Mouse (Mus musculus): ENCODE results near the gene Clk4.

Clk4 gene

GRCm38 (mm10) chr11:51308306-51308705 lies 46.8 kb downstream of the Clk4 start:
- DNase-seq (ENCODE audit: low spot score in 2 of 2), result no peak

- DNase-seq (ENCODE audit: low spot score in 2 of 2), result no peak
Observed at GRCm38 (mm10) chr11:51311846-51312245, 50.3 kb downstream of the Clk4 start.

GRCm38 (mm10) chr11:51315991-51316810 lies 54.7 kb downstream of the Clk4 start:
- DNase-seq (ENCODE audit: low spot score in 2 of 2), result no peak

- no peak for DNase-seq (ENCODE audit: low spot score in 2 of 2)
Observed at GRCm38 (mm10) chr11:51320609-51321008, 59.1 kb downstream of the Clk4 start.

- no peak for DNase-seq (ENCODE audit: low spot score in 2 of 2)
Observed at GRCm38 (mm10) chr11:51326908-51327307, 65.4 kb downstream of the Clk4 start.

- DNase-seq (ENCODE audit: low spot score in 2 of 2), result no peak
Observed at GRCm38 (mm10) chr11:51328387-51328942, 66.9 kb downstream of the Clk4 start.

GRCm38 (mm10) chr11:51329837-51330714 lies 68.5 kb downstream of the Clk4 start:
- no peak for DNase-seq (ENCODE audit: low spot score in 2 of 2)

All from frontal cortex, postnatal 25 days (tissue).